In the genomic region with DNA sequence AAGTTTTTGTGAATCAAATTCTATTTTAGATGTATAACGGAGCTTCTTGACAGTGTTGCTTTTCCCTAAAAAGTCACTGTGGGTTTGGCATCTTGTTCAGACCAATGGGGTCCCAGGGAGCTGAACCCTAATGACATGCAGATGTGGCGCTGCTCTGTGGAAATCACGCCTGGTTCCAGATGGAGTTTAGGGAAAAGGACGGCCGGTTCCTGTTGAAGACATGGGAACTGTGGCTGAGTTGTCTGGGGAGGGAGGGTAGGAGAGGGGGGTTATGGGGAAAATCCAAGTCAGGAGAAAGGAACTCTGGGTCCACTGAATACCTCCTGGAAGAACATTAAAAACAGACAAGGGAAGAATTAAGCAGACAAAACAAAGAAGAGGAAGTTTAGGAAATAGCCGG, we compare ENCODE assay signal across 16 mouse cellular contexts.
DNase-seq lines count a peak whose midpoint lies in the region; ATAC-seq lines count a peak whose summit lies in the region.
"Had no signal": no experiment of that assay in that cellular context is flagged by ENCODE, and none has a peak within 500 bp of the region (broad histone marks: within the 10 kb centered on the region; RNA-seq: fewer than 3 reads in every experiment).

No protein-coding gene starts in this region.

- WGBS in lung, embryonic 16.5 days: 37% methylated on average over 6 of the region's 6 CpGs

- peak; percentile 62 for ATAC-seq in lung, embryonic 16.5 days (ENCODE audit: low read depth)
- ATAC-seq: forebrain, postnatal 0 days; midbrain, embryonic 16.5 days had no signal

- peak; percentile 55 for DNase-seq in NIH3T3 (ENCODE audit: low read depth)
- peak; percentile 78 for DNase-seq in embryo, embryonic 10.5 days (ENCODE audit: low spot score)
- DNase-seq in forelimb bud, embryonic 11.5 days (ENCODE audit: low read depth, low spot score): peak; percentile 91
- DNase-seq in cerebellum, postnatal 36 days: no peak
- DNase-seq in layer of hippocampus, postnatal 14 days (ENCODE audit: low spot score in 2 of 2): no peak
- no peak for DNase-seq in thymus, postnatal 25 days
- DNase-seq: adrenal gland, adult 8-10 months; forebrain, postnatal 0 days; kidney, postnatal 10 days; right cerebral cortex, postnatal 4 days had no signal

- H3K4me2 ChIP-seq in lung, embryonic 16.5 days (ENCODE audit: low read depth, low read length): no peak overlapping the region
- H3K4me2 ChIP-seq: heart, embryonic 12.5 days; hindbrain, embryonic 14.5 days; stomach, embryonic 15.5 days had no signal

- no peak overlapping the region for H3K27ac ChIP-seq in lung, embryonic 16.5 days (ENCODE audit: low read length)
- H3K27ac ChIP-seq: hindbrain, embryonic 14.5 days; liver, embryonic 14.5 days; stomach, embryonic 15.5 days had no signal

- H3K27me3 ChIP-seq in lung, embryonic 16.5 days (ENCODE audit: control insufficient read depth, insufficient read depth, low read depth, low read length): no peaks in the 10 kb centered on the region
- H3K27me3 ChIP-seq: heart, embryonic 12.5 days; stomach, embryonic 15.5 days had no signal

- no peaks in the 10 kb centered on the region for H3K36me3 ChIP-seq in lung, embryonic 16.5 days (ENCODE audit: control insufficient read depth, insufficient read depth, low read length)
- H3K36me3 ChIP-seq: heart, embryonic 12.5 days; stomach, embryonic 15.5 days had no signal

- no peaks in the 10 kb centered on the region for H3K4me1 ChIP-seq in lung, embryonic 16.5 days (replicated peaks; ENCODE audit: control insufficient read depth, insufficient read depth, low read length)
- H3K4me1 ChIP-seq: heart, embryonic 12.5 days; stomach, embryonic 15.5 days had no signal

- no peak overlapping the region for H3K9ac ChIP-seq in lung, embryonic 16.5 days (ENCODE audit: low read length)
- H3K9ac ChIP-seq: forebrain, postnatal 0 days; heart, embryonic 12.5 days; hindbrain, embryonic 14.5 days; liver, embryonic 14.5 days; stomach, embryonic 15.5 days had no signal

- no peaks in the 10 kb centered on the region for H3K9me3 ChIP-seq in lung, embryonic 16.5 days (ENCODE audit: control insufficient read depth, low read length)
- H3K9me3 ChIP-seq: heart, embryonic 12.5 days; stomach, embryonic 15.5 days had no signal

- no peak overlapping the region for H3K4me3 ChIP-seq in lung, embryonic 16.5 days (ENCODE audit: low read length)
- H3K4me3 ChIP-seq: heart, embryonic 12.5 days; stomach, embryonic 15.5 days had no signal

Comparison
In these comparisons a context has a peak if more than half of its experiments do, and no peak if none do; other contexts are left out.
1. DNase-seq: peak in NIH3T3 (single experiment), embryo, embryonic 10.5 days (single experiment) and forelimb bud, embryonic 11.5 days (single experiment); none in cerebellum, postnatal 36 days (0 of 2), layer of hippocampus, postnatal 14 days (0 of 2) and thymus, postnatal 25 days (single experiment).